Mouse (Mus musculus) gastrocnemius, postnatal 4 days (tissue): Measurements from ENCODE around the gene Olfr288. TPM values are rescaled to one million over a fixed set of nuclear protein-coding genes. Genes with fewer than 3 reads are reported as not detected.

ENCODE experiments used
- DNase-seq, 2 experiments: peaks; one replicate each; pipeline ENCODE4 v3.0.0; 2021 to 2022; ENCODE audit warnings: low spot score in 2 of 2, mixed read lengths in 2 of 2
- long read RNA-seq, 2 experiments: library from polyadenylated mRNA; stranded (forward); transcript quantifications; one replicate each; pipeline ENCODE4 v2.0.0; 2021
- total RNA-seq, 2 experiments: library from RNA; stranded (reverse); gene quantifications; 2 replicates each; pipeline ENCODE4 v1.2.3; 2021

Olfr288 gene
- total RNA-seq = not detected
- long read RNA-seq, experiment 1 = 0 reads
- long read RNA-seq, experiment 2 = 0 reads

DNA sequence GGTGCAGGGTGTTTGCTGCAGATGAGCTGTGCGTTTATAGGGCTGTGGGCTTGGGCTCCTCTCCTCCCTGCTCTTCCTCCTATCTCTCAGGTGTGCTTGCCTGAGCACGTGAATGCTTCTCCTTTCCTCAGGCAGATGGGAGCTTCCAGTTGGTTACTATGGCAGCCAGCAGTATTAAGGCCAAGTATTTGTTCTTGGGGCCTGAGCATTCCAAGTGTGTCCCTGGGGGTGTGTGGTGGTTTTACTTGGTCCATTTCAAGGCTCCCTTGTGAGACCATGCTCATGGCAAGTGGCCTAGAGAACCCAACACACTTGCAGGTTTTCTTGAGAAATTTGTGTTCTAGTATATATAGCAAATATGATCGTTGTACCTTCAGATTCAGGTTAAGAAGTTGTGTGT is at the start of gene Olfr288:
Gene Olfr288, minus strand, starts transcription at position 101 of the 400 bp plus-strand sequence.
- no peak for DNase-seq

GRCm38 (mm10) chr15:98235442-98235841 is 40.1 kb upstream of the Olfr288 start:
- no peak for DNase-seq

GRCm38 (mm10) chr15:98234350-98234749 is 39.0 kb upstream of the Olfr288 start, which contains the start of gene Olfr286:
TSS of gene Olfr286 (minus strand) at chr15:98234450.
- no peak for DNase-seq

DNA sequence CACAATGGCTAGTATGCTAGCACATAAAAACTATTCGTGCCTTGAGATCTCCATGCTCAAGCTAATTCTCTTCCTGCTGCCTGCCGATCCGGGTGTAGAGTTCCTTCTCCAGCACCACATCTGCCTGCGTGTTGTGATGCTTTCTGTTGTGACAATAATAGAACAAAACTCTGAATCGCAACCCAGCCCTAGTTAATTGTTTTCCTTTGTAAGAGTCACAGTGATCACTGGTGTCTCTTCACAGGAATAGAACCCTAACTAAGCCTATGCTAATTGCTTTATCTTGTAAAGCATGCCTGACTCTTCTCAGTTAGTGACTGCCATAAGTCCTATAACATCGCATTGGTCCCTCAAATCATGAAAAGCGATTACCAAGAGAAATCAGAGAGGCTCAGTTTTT is 30.8 kb upstream of the Olfr288 start:
- DNase-seq = no peak

DNA sequence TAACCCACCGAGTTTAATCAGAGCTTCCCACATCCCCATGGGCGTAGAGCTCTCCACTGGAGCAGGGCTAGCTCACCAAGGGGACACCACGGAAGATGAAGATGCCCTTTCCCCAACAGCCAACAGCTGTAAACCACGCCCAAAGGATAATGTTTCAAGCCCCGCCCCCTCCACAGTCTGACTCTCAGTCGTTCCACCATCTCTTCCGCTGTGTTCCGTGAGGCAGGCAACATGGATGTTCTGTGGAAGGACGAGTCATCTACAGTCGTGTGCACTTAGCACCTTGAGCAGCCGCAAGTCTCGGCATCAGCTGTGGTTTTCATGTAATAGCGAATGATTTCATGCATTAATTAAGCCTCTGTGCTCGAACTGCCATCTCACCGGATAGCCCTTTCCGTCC is 30.3 kb upstream of the Olfr288 start:
- no peak for DNase-seq

GRCm38 (mm10) chr15:98222377-98222776 is 27.0 kb upstream of the Olfr288 start:
- DNase-seq = no peak

DNA sequence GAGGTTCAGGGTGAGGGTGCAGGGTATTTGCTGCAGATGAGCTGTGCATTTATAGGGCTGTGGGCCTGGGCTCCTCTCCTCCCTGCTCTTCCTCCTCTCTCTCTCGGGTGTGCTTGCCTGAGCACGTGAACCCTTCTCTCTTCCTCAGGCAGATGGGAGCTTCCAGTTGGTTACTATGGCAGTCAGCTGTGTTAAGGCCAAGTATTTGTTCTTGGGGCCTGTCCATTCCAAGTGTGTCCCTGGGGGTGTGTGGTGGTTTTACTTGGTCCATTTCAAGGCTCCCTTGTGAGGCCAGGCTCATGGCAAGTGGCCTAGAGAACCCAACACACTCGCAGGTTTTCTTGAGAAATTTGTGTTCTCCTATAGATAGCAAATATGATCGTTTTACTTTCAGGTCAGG is 25.5 kb upstream of the Olfr288 start, which contains the start of the genes Gm44579 and Olfr287:
Gene Gm44579, minus strand, starts transcription at position 101 of the 400 bp plus-strand sequence.
Gene Olfr287, minus strand, starts transcription at position 180 of the 400 bp plus-strand sequence.
- DNase-seq = no peak

GRCm38 (mm10) chr15:98214130-98214529 is 18.8 kb upstream of the Olfr288 start:
- DNase-seq = no peak

GRCm38 (mm10) chr15:98213336-98213870 is 18.1 kb upstream of the Olfr288 start:
- no peak for DNase-seq

- DNase-seq = no peak
Measured at GRCm38 (mm10) chr15:98209676-98210075, 14.3 kb upstream of the Olfr288 start.

GRCm38 (mm10) chr15:98184456-98184855 is 10.9 kb downstream of the Olfr288 start:
- no peak for DNase-seq

DNA sequence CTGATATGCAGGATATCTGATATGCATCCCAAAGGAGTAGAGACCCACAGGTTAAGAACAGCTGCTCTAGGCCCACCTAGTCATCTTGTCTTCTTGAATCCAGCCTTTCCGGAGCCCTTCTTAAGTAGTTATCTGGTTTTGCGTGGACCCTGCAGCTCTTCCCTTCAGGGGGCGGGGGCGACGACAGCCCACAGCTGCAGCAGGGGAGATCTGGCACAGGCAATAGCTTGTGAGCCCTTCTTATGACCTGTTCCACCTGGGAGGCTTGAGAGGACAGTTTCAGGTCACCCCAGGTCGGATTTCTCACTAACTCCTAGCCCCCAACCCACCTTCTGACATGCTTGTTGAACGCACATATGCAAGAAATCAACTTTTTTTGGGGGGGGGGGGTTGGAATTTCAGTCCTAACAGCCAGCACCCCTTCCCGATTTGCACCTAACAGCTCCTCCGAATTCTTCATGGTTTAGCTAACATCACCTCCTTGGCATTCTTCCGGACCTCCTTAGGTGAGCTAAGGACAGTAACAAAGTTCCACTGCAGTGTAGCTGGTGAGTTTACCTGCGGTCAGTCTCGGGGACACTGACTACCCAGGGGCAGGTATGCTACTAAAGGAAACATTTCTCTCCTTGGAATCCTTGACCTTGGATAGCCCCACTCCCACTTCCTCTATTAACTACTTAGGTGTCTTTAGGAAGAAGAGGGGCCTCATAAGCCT is 13.3 kb downstream of the Olfr288 start:
- DNase-seq = no peak

DNA sequence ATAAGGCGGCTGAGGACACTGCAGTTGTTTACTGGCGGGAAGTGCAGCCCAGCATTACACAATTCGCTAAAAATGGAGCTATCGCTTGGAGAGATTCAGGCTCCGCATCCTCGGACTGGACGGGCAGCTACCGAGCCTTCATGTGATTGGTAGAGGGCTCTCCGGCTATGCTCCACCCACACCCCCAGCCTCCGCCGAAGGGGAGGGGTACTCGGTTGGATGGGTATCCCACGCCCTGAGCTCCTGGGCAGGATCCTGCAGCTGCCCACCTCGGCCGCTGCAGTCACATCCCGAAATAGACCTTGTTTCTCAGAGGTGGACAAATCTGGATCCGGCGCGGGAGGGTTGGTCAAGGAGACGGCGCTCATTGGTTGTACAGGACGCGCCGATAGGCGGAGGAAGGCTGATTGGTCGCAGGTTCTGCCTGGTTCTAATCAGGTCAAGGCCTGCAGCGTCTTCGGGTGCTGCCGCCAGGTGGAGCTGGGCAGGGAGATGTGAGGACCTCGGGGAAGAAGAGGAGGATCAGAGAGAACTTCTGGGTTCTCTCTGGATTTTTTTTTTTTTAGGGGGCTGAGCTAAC is 14.1 kb downstream of the Olfr288 start:
- peak; percentile 70 to 89 for DNase-seq

GRCm38 (mm10) chr15:98180567-98181131 is 14.7 kb downstream of the Olfr288 start:
- no peak for DNase-seq

GRCm38 (mm10) chr15:98177320-98177719 is 18.0 kb downstream of the Olfr288 start:
- DNase-seq = no peak

DNA sequence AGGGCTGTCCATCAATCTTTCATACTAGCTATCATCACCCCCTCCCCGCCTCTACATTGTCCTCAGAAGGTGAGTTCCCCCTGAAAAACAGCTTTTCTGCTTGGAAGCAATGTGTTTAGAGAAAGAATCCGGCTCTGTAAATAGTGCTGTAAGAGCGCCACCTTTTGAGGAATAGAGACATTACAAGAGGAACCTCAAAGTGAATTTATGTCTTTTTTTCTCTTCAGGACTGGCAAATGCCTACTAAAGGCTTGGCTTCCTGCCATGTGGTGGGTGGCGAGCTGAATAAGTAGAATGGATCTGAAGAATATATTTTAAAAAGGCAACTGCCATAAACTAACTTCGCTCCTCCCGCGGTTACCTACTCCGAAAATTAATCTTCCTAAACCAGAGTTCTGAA is 21.5 kb downstream of the Olfr288 start:
- peak in 1 of 2 experiments; percentile 16 for DNase-seq

DNA sequence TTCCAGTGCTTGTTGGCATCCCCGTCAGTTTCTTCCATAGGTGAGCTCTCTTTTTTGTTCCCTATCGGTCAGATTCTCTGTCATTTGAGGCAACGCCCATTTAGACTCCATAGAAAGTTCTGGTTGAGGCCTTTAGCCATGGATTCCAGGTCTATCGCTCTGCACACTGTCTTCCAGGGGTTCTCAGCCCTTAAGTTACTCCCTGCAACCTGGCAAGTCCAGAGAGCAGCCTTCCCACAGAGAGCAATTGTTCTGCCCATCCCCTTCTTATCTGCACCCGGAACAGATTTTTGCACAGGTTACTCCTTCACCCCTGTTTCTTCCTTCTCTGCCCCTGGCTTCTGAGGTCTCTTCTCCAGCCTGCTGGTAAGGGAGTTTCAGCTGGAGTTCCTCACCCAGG is 23.2 kb downstream of the Olfr288 start:
- DNase-seq = no peak

GRCm38 (mm10) chr15:98170917-98171316 is 24.4 kb downstream of the Olfr288 start:
- no peak for DNase-seq

GRCm38 (mm10) chr15:98170365-98170764 is 25.0 kb downstream of the Olfr288 start:
- no peak for DNase-seq

DNA sequence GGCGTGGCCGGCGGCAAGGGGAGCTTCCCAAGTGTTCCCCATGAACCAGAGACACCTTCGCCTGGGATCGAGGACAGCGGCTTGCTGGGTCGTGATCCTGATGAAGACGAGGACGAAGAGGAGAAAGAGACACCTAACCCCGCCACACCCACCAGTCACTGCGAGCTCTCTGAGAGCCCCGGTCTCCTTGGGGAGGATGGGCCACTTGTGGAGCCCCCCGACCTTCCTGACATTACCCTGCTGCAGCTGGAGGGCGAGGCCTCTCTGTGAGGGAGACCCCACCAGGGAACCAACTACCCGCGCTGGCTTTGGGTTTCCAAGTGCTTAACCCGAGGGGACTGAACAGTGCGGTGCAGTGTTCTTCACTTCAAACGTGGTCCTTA is 26.7 kb downstream of the Olfr288 start:
- DNase-seq = no peak

- peak; percentile 24 to 48 for DNase-seq
Measured at GRCm38 (mm10) chr15:98167645-98168621, 27.4 kb downstream of the Olfr288 start.
